Mouse (Mus musculus): ENCODE data around the gene Jag2. TPM values are rescaled to one million over a fixed set of nuclear protein-coding genes. Genes with fewer than 3 reads are reported as not detected.

The Jag2 gene
- polyA plus RNA-seq, 1 experiment: 0.25 TPM

DNA sequence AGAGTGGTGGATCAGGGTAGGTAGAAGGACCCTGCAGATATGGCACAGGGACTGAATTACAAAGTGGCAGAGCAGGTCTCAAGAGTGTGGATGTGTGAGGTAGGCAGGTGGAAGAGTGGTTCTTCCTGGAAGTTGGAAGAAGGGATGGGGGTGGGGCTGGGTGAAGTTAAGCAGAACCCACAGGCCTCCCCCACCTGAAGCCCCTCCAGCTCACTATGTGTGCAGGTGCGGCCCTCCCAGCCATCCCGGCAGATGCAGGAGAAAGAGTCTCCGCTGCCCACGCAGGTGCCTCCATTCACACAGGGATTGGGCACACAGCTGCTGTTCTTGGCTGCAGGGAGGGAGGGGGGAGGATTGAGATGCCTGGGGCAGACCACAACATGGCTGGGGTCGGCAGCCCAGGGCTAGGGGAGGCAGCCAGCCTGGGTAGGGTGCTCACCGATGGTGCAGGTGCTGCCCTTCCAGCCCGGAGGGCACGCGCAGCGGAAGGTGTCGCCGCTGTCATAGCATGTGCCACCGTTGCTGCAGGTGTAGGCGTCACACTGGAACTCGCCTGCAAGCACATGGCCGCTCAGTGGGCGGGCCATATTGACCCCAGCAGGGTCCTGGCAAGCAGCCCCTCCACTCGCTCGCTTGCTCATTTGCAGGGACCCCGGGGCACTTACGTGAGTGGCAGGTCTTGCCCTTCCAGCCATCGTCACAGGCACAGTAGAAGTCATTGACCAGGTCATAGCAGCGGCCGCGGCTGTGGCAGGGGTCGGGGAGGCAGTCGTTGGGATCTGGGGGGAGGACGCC, 16.4 kb downstream of the Jag2 start:
- no peak for TF ChIP-seq CTCF (IDR thresholded peaks at IDR 0.05; ENCODE audit: borderline replicate concordance, insufficient read depth, low read length)
- TF ChIP-seq POLR2A (IDR thresholded peaks at IDR 0.05; ENCODE audit: low read depth, low read length): no peak
- no peaks in the 10 kb centered on the region for H3K4me1 ChIP-seq (ENCODE audit: control insufficient read depth, insufficient read depth, low read length)

DNA sequence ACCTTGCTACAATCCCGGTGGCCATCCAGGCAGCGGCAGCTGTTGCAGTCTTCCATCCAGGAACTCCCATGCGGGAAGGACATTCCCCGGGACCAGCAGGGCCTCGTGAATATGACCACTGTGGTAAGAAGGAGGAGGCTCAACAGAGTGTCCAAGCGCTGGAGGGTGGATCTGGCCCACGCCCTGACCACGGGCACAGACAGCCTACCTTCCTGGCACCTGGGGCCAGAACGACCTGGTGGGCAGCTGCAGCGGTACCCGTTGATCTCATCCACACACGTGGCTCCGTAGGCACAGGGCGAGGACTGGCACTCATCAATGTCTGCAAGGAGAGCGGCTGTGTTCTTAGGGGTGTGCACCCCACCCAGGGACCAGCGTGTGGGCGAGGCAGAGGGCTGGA, 17.9 kb downstream of the Jag2 start:
- Histone ChIP-seq H3K27ac (ENCODE audit: insufficient read depth, low read length) (no peak overlapping the region), H3K4me3 (ENCODE audit: insufficient read depth, low read length) (no peak overlapping the region), H3K4me1 (ENCODE audit: control insufficient read depth, insufficient read depth, low read length) (no peaks in the 10 kb centered on the region)
- TF ChIP-seq CTCF (IDR thresholded peaks at IDR 0.05; ENCODE audit: borderline replicate concordance, insufficient read depth, low read length) (no peak), POLR2A (IDR thresholded peaks at IDR 0.05; ENCODE audit: low read depth, low read length) (no peak)

More for the DNA sequence above, 16.4 kb downstream of the Jag2 start:
- no peak overlapping the region for H3K27ac ChIP-seq (ENCODE audit: insufficient read depth, low read length)
- H3K4me3 ChIP-seq (ENCODE audit: insufficient read depth, low read length): no peak overlapping the region

DNA sequence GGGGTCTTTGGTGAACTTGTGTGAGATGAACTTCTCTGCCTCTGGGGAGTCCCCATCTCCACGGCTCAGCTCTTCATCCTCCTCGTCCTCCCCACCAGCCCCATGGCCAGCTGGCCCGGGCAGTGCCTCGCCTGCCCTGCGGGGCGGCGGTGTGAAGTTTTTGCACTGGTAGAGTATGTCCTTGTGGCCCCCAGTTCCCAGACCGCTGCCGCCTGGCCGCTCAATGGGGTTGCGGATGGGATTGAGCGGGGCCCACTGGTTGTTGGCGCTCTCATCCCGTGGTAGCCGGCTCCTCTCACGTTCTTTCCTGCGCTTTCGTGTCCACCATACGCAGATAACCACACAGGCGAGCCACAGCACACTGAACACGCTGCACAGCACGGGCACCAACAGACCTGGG, 20.6 kb downstream of the Jag2 start:
- no peak overlapping the region for H3K27ac ChIP-seq (ENCODE audit: insufficient read depth, low read length)

DNA sequence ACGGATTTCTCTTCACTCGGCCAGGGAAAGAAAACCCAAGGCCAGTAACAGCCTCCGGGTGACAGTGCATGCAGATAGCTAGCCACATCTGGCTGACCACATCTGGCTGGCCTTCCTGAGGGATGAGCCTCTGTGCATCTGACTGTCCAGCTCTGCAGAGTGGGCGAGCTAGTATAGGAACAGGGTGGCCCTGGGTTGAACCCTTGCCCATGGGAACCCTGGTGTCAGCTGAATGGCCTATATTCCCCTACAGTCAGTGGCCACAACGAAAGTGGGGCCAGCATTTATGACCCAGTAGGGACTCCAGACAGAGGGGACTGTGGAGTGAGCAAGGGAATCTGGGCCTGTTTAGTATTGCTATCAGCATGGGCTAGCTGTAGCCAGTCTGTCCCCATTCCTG, 24.6 kb downstream of the Jag2 start:
- H3K4me3 ChIP-seq (ENCODE audit: insufficient read depth, low read length): no peak overlapping the region
- TF ChIP-seq POLR2A (IDR thresholded peaks at IDR 0.05; ENCODE audit: low read depth, low read length) (no peak), CTCF (IDR thresholded peaks at IDR 0.05; ENCODE audit: borderline replicate concordance, insufficient read depth, low read length) (no peak)
- no peaks in the 10 kb centered on the region for H3K4me1 ChIP-seq (ENCODE audit: control insufficient read depth, insufficient read depth, low read length)
- no peak overlapping the region for H3K27ac ChIP-seq (ENCODE audit: insufficient read depth, low read length)

More for the DNA sequence above, 20.6 kb downstream of the Jag2 start:
- no peaks in the 10 kb centered on the region for H3K4me1 ChIP-seq (ENCODE audit: control insufficient read depth, insufficient read depth, low read length)
- no peak for TF ChIP-seq CTCF (IDR thresholded peaks at IDR 0.05; ENCODE audit: borderline replicate concordance, insufficient read depth, low read length)
- no peak for TF ChIP-seq POLR2A (IDR thresholded peaks at IDR 0.05; ENCODE audit: low read depth, low read length)
- H3K4me3 ChIP-seq (ENCODE audit: insufficient read depth, low read length): no peak overlapping the region

DNA sequence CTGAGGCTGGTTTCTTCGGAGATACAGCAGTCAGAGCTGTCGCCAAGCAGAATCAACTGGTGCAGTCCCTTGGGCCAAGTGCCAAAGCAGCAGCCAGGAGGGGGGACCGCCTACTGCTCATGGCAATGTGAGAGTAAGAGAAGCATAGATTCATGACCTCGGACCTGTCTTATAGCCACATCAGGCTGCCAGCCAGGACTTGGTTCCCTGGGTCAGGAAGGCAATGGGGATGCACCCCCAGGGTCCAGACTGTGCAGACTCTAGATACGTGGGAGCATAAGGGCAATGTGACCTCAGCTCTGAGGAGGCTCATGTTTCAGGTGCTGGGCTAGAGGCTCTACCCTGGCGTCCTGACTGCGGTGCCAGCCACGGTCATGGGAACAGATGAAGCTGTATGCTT, 25.6 kb downstream of the Jag2 start:
- Histone ChIP-seq H3K4me1 (ENCODE audit: control insufficient read depth, insufficient read depth, low read length) (no peaks in the 10 kb centered on the region), H3K27ac (ENCODE audit: insufficient read depth, low read length) (no peak overlapping the region), H3K4me3 (ENCODE audit: insufficient read depth, low read length) (no peak overlapping the region)
- TF ChIP-seq POLR2A (IDR thresholded peaks at IDR 0.05; ENCODE audit: low read depth, low read length) (no peak), CTCF (IDR thresholded peaks at IDR 0.05; ENCODE audit: borderline replicate concordance, insufficient read depth, low read length) (no peak)

DNA sequence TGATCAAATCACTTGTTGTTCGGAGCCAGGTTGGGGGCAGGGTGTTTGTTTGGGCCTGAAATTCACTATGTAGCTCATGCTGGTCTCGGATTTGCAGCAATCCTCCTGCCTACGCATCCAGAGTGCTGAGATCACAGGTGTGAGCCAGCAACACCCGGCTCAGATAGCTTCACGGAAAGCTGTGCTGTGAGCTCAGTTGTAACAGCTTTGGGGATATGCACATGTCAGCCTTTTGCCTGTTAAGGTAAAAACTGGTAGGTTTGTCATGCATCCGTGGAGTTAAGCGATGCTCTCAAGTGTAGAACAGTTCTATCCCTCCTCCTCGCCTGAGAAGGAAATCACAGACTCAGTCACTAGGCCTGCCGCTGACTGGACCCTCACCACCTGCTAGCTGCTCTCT, 28.9 kb downstream of the Jag2 start:
- no peak for TF ChIP-seq CTCF (IDR thresholded peaks at IDR 0.05; ENCODE audit: borderline replicate concordance, insufficient read depth, low read length)
- TF ChIP-seq POLR2A (IDR thresholded peaks at IDR 0.05; ENCODE audit: low read depth, low read length): no peak
- no peak overlapping the region for H3K4me3 ChIP-seq (ENCODE audit: insufficient read depth, low read length)
- H3K27ac ChIP-seq (ENCODE audit: insufficient read depth, low read length): no peak overlapping the region
- H3K4me1 ChIP-seq (ENCODE audit: control insufficient read depth, insufficient read depth, low read length): peaks cover 5% of the 10 kb centered on the region; the same call in 1 of the 2 replicates

DNA sequence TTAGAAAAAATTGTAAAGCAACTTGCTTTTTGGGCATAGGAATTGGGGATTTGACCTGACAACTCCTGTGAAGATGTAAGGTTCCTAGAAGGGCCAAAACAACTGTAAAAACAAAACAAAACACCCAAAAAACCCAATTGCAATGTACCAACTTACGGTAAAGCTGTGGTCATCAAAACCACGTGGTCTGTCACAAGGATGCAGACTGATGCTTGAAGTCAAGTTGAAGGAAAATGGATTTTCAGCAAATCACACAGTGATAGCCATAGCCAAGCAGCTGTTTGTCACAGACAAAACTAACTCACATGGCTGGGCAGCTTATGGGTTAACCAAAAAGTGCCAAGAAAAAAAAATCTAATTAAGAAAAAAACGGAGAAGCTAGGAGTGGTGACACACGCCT, 30.6 kb downstream of the Jag2 start:
- H3K4me3 ChIP-seq (ENCODE audit: insufficient read depth, low read length): no peak overlapping the region
- TF ChIP-seq POLR2A (IDR thresholded peaks at IDR 0.05; ENCODE audit: low read depth, low read length) (no peak), CTCF (IDR thresholded peaks at IDR 0.05; ENCODE audit: borderline replicate concordance, insufficient read depth, low read length) (no peak)
- H3K4me1 ChIP-seq (ENCODE audit: control insufficient read depth, insufficient read depth, low read length): peaks cover 5% of the 10 kb centered on the region; the same call in 1 of the 2 replicates
- no peak overlapping the region for H3K27ac ChIP-seq (ENCODE audit: insufficient read depth, low read length)

DNA sequence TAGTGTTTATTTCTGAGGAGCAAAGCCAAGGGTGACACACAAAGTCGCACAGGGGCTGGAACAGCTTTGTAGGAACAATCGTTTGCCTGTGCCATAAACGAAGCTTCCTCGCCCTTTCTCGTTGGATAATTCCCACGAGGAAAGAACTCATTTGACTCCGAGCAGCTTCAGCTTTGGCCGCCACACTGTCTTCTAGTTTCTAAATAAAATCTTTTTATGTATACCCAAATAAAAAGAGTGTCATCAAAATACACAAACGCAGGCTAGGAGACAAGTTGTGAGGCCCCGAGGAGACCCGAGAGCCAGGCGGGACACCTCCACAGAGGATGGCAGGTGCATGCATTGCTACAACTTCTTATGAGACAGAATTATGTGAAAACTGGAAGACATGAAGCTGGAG, 31.2 kb downstream of the Jag2 start:
- TF ChIP-seq CTCF (IDR thresholded peaks at IDR 0.05; ENCODE audit: borderline replicate concordance, insufficient read depth, low read length) (no peak), POLR2A (IDR thresholded peaks at IDR 0.05; ENCODE audit: low read depth, low read length) (no peak)
- no peak overlapping the region for H3K27ac ChIP-seq (ENCODE audit: insufficient read depth, low read length)
- no peak overlapping the region for H3K4me3 ChIP-seq (ENCODE audit: insufficient read depth, low read length)
- H3K4me1 ChIP-seq (ENCODE audit: control insufficient read depth, insufficient read depth, low read length): peaks cover 5% of the 10 kb centered on the region; the same call in 1 of the 2 replicates

DNA sequence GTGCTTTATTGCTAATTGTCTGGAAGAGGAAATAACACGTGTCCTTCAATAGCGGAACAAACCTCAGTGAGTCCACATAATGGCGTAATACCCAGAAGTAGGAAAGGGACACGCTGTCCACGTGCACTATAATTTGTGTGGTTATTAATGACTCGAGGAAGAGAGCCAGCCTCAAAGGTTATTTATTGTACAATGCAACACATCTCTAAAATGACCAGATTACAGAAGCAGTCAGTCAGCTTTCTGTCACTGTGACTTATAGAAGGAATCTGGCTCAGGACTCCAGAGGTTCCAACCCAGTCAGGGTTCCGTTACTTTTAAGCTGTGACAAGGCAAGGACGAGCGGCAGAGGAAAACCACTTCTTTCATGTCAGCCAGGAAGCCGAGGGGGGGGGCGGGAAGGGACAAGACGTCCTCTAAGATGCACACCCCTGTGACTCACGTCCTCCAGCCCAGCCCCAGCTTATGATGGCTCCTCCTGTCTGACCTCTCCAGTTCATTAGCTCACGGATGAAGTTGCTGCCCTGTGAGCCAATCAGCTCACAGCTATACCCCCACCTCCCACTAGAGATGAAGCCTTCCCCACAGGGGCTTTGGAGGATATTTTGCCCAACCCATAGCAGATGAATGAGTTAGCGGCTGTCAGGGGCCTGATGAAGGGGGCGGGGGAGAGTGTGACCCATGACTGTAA, 31.9 kb downstream of the Jag2 start:
- no peak overlapping the region for H3K27ac ChIP-seq (ENCODE audit: insufficient read depth, low read length)
- no peak overlapping the region for H3K4me3 ChIP-seq (ENCODE audit: insufficient read depth, low read length)
- TF ChIP-seq CTCF (IDR thresholded peaks at IDR 0.05; ENCODE audit: borderline replicate concordance, insufficient read depth, low read length): no peak
- TF ChIP-seq POLR2A (IDR thresholded peaks at IDR 0.05; ENCODE audit: low read depth, low read length): no peak
- H3K4me1 ChIP-seq (ENCODE audit: control insufficient read depth, insufficient read depth, low read length): peaks cover 5% of the 10 kb centered on the region; the same call in 1 of the 2 replicates

DNA sequence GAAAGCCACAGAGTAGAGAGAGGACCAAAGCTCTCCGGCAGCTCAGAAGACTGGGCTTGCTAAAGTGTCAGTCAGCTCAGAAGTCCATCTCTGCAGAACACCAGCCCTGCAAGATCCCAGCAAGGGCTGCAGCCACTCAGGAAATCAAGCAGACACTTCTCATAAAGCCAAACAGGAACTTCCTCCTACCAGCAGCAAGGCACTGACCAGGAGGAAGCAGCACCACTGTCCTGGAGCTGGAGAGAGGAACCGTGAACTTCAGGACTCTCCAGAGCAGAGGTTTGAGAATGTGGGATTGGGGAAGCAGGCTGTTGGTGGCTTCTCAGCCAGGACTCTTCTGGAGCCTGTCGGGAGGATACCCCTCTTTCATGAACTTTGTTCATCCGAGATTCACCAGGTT, 34.6 kb downstream of the Jag2 start:
- H3K27ac ChIP-seq (ENCODE audit: insufficient read depth, low read length): no peak overlapping the region
- H3K4me3 ChIP-seq (ENCODE audit: insufficient read depth, low read length): no peak overlapping the region
- peaks cover 5% of the 10 kb centered on the region; the same call in 1 of the 2 replicates for H3K4me1 ChIP-seq (ENCODE audit: control insufficient read depth, insufficient read depth, low read length)
- TF ChIP-seq POLR2A (IDR thresholded peaks at IDR 0.05; ENCODE audit: low read depth, low read length) (no peak), CTCF (IDR thresholded peaks at IDR 0.05; ENCODE audit: borderline replicate concordance, insufficient read depth, low read length) (no peak)
